Mouse (Mus musculus) hindbrain, embryonic 13.5 days (tissue): ENCODE data around the gene Adprhl1. TPM values are rescaled to one million over a fixed set of nuclear protein-coding genes. Genes with fewer than 3 reads are reported as not detected.

Source experiments
- ATAC-seq: fragments of 200-750 bp; cut with Nextera tagmentation; 2 replicates; pipeline ENCODE4 v1.8.0; 2017; ENCODE audit warnings: moderate TSS enrichment; ENCODE audit not compliant: low FRiP score
- H3K27ac ChIP-seq: fragments of 300-500 bp; sonication (generic); 2 replicates; pipeline ENCODE4 v1.5.1; 2015; ENCODE audit warnings: inconsistent platforms, mild to moderate bottlenecking, moderate library complexity
- H3K27me3 ChIP-seq: fragments of 300-500 bp; sonication (generic); 2 replicates; pipeline ENCODE4 v1.6.1; 2015; ENCODE audit warnings: mild to moderate bottlenecking, inconsistent platforms
- H3K36me3 ChIP-seq: fragments of 300-500 bp; sonication (generic); 2 replicates; pipeline ENCODE4 v1.6.1; 2015; ENCODE audit warnings: mild to moderate bottlenecking, inconsistent platforms
- H3K4me1 ChIP-seq: fragments of 300-500 bp; sonication (generic); replicated peaks from 2 replicates; pipeline ENCODE4 v1.6.1; 2015; ENCODE audit warnings: inconsistent platforms
- H3K4me2 ChIP-seq: fragments of 300-500 bp; sonication (generic); 2 replicates; pipeline ENCODE4 v1.6.1; 2015; ENCODE audit warnings: inconsistent platforms, mild to moderate bottlenecking, moderate library complexity
- H3K4me3 ChIP-seq: fragments of 300-500 bp; sonication (generic); 2 replicates; pipeline ENCODE4 v1.5.1; 2015; ENCODE audit warnings: mild to moderate bottlenecking, inconsistent platforms
- H3K9ac ChIP-seq: fragments of 300-500 bp; sonication (generic); 2 replicates; pipeline ENCODE4 v1.6.1; 2015; ENCODE audit warnings: mild to moderate bottlenecking, inconsistent platforms
- H3K9me3 ChIP-seq: fragments of 300-500 bp; sonication (generic); 2 replicates; pipeline ENCODE4 v1.6.1; 2016; ENCODE audit warnings: inconsistent platforms
- WGBS: fragments of 180-500 bp; shearing (Covaris S2); methylation state at CpG from one replicate; pipeline ENCODE4 v1.1.7; 2015; 5-methylcytosine and 5-hydroxymethylcytosine counted together
- polyA plus RNA-seq: library from polyadenylated mRNA; unstranded; fragments of >200 nt; fragmentation: Nextera tagmentation; extraction: Ambion mirVana; gene quantifications from 2 replicates; pipeline ENCODE4 v1.2.1, GENCODE M21; 2015

The Adprhl1 gene
- polyA plus RNA-seq, 1 experiment from 2014 or later, result 0.81 TPM

GRCm38 (mm10) chr8:13226288-13226687 is 27.7 kb downstream of the Adprhl1 start:
- no peak overlapping the region for H3K4me3 ChIP-seq
- 0 out of 2 replicates have a peak, but pooled peaks have one; percentile 68 for ATAC-seq
- no peak overlapping the region for H3K9ac ChIP-seq
- 0 out of 2 replicates have a peak, but pooled peaks cover 11% of the 10 kb centered on the region for H3K27me3 ChIP-seq
- no peaks in the 10 kb centered on the region for H3K9me3 ChIP-seq
- H3K4me2 ChIP-seq, result no peak overlapping the region
- peaks cover 3% of the 10 kb centered on the region; the same call in 1 of the 2 replicates for H3K4me1 ChIP-seq
- H3K27ac ChIP-seq, result no peak overlapping the region
- WGBS, result 48% methylated on average over 6 of the region's 6 CpGs
- H3K36me3 ChIP-seq, result no peaks in the 10 kb centered on the region

GRCm38 (mm10) chr8:13224426-13224825 is 29.5 kb downstream of the Adprhl1 start:
- Histone ChIP-seq H3K9me3 (no peaks in the 10 kb centered on the region), H3K4me1 (peaks cover 3% of the 10 kb centered on the region; the same call in 1 of the 2 replicates), H3K4me2 (no peak overlapping the region), H3K27ac (no peak overlapping the region), H3K9ac (no peak overlapping the region), H3K27me3 (0 out of 2 replicates have a peak, but pooled peaks cover 9% of the 10 kb centered on the region), H3K36me3 (no peaks in the 10 kb centered on the region), H3K4me3 (no peak overlapping the region)
- no peak for ATAC-seq
- 83% methylated on average over 9 of the region's 9 CpGs for WGBS

- no peak overlapping the region for H3K4me3 ChIP-seq
- no peak overlapping the region for H3K27ac ChIP-seq
Observed at GRCm38 (mm10) chr8:13218441-13218840, 35.5 kb downstream of the Adprhl1 start.

GRCm38 (mm10) chr8:13217986-13218385 is 36.0 kb downstream of the Adprhl1 start:
- Histone ChIP-seq H3K27me3 (0 out of 2 replicates have a peak, but pooled peaks cover 9% of the 10 kb centered on the region), H3K9ac (no peak overlapping the region), H3K4me1 (peaks cover 12% of the 10 kb centered on the region), H3K27ac (no peak overlapping the region), H3K4me2 (no peak overlapping the region), H3K4me3 (no peak overlapping the region), H3K9me3 (no peaks in the 10 kb centered on the region), H3K36me3 (no peaks in the 10 kb centered on the region)
- no peak for ATAC-seq

More at GRCm38 (mm10) chr8:13218441-13218840, 35.5 kb downstream of the Adprhl1 start:
- Histone ChIP-seq H3K9me3 (no peaks in the 10 kb centered on the region), H3K27me3 (0 out of 2 replicates have a peak, but pooled peaks cover 9% of the 10 kb centered on the region), H3K9ac (no peak overlapping the region), H3K4me2 (no peak overlapping the region), H3K36me3 (no peaks in the 10 kb centered on the region), H3K4me1 (peaks cover 7% of the 10 kb centered on the region)
- WGBS, result 83% methylated on average over 4 of the region's 4 CpGs
- no peak for ATAC-seq

- no peaks in the 10 kb centered on the region for H3K36me3 ChIP-seq
Observed at GRCm38 (mm10) chr8:13217093-13217492, 36.9 kb downstream of the Adprhl1 start.

GRCm38 (mm10) chr8:13216386-13216785 is 37.6 kb downstream of the Adprhl1 start:
- Histone ChIP-seq H3K4me2 (no peak overlapping the region), H3K9me3 (no peaks in the 10 kb centered on the region), H3K27me3 (no peaks in the 10 kb centered on the region), H3K9ac (no peak overlapping the region), H3K4me1 (peaks cover 12% of the 10 kb centered on the region), H3K27ac (no peak overlapping the region), H3K36me3 (no peaks in the 10 kb centered on the region), H3K4me3 (no peak overlapping the region)
- WGBS, result 78% methylated on average over 8 of the region's 8 CpGs
- no peak for ATAC-seq

More at GRCm38 (mm10) chr8:13217093-13217492, 36.9 kb downstream of the Adprhl1 start:
- Histone ChIP-seq H3K9ac (no peak overlapping the region), H3K27me3 (0 out of 2 replicates have a peak, but pooled peaks cover 4% of the 10 kb centered on the region), H3K4me1 (peaks cover 12% of the 10 kb centered on the region), H3K4me2 (no peak overlapping the region), H3K9me3 (no peaks in the 10 kb centered on the region), H3K27ac (no peak overlapping the region), H3K4me3 (no peak overlapping the region)
- no peak for ATAC-seq
- WGBS, result 62% methylated on average over 5 of the region's 5 CpGs

GRCm38 (mm10) chr8:13213479-13214268 is 40.3 kb downstream of the Adprhl1 start:
- 30% methylated on average over 10 of the region's 10 CpGs for WGBS
- Histone ChIP-seq H3K27ac (peak overlapping the region; percentile 48; the same call in 1 of the 2 replicates), H3K4me3 (no peak overlapping the region), H3K9ac (no peak overlapping the region), H3K4me2 (peak overlapping the region; percentile 40), H3K9me3 (no peaks in the 10 kb centered on the region), H3K36me3 (no peaks in the 10 kb centered on the region), H3K27me3 (no peaks in the 10 kb centered on the region; the same call in 1 of the 2 replicates), H3K4me1 (peaks cover 12% of the 10 kb centered on the region)
- ATAC-seq, result peak; percentile 77

GRCm38 (mm10) chr8:13209770-13210169 is 44.2 kb downstream of the Adprhl1 start:
- Histone ChIP-seq H3K27ac (no peak overlapping the region), H3K9ac (no peak overlapping the region), H3K9me3 (no peaks in the 10 kb centered on the region), H3K27me3 (no peaks in the 10 kb centered on the region; the same call in none of the 2 replicates), H3K4me2 (no peak overlapping the region), H3K4me3 (no peak overlapping the region), H3K4me1 (peaks cover 12% of the 10 kb centered on the region), H3K36me3 (no peaks in the 10 kb centered on the region)
- WGBS, result 46% methylated on average over 1 of the region's 1 CpGs
- ATAC-seq, result no peak

- Histone ChIP-seq H3K4me2 (no peak overlapping the region), H3K4me3 (no peak overlapping the region), H3K9ac (no peak overlapping the region), H3K27ac (no peak overlapping the region), H3K27me3 (no peaks in the 10 kb centered on the region; the same call in none of the 2 replicates), H3K4me1 (peaks cover 8% of the 10 kb centered on the region), H3K9me3 (no peaks in the 10 kb centered on the region), H3K36me3 (no peaks in the 10 kb centered on the region)
- WGBS, result 51% methylated on average over 6 of the region's 6 CpGs
- no peak for ATAC-seq
Observed at GRCm38 (mm10) chr8:13208627-13209355, 45.2 kb downstream of the Adprhl1 start.

- H3K9me3 ChIP-seq, result no peaks in the 10 kb centered on the region
- no peak overlapping the region for H3K27ac ChIP-seq
- 48% methylated on average over 5 of the region's 5 CpGs for WGBS
- no peak overlapping the region for H3K9ac ChIP-seq
- H3K36me3 ChIP-seq, result no peaks in the 10 kb centered on the region
- no peak for ATAC-seq
- H3K4me3 ChIP-seq, result no peak overlapping the region
- peaks cover under 1% of the 10 kb centered on the region; the same call in 1 of the 2 replicates for H3K4me1 ChIP-seq
- no peak overlapping the region for H3K4me2 ChIP-seq
- H3K27me3 ChIP-seq, result peaks cover 23% of the 10 kb centered on the region
Observed at GRCm38 (mm10) chr8:13206290-13206689, 47.7 kb downstream of the Adprhl1 start.

- WGBS, result 87% methylated on average over 5 of the region's 5 CpGs
- Histone ChIP-seq H3K27ac (no peak overlapping the region), H3K4me3 (no peak overlapping the region), H3K4me1 (peaks cover 8% of the 10 kb centered on the region), H3K9ac (no peak overlapping the region), H3K4me2 (no peak overlapping the region), H3K36me3 (no peaks in the 10 kb centered on the region), H3K27me3 (peaks cover 33% of the 10 kb centered on the region), H3K9me3 (no peaks in the 10 kb centered on the region)
- ATAC-seq, result no peak
Observed at GRCm38 (mm10) chr8:13205311-13205710, 48.7 kb downstream of the Adprhl1 start.

- no peak for ATAC-seq
Observed at GRCm38 (mm10) chr8:13204371-13205140, 49.4 kb downstream of the Adprhl1 start.

More at GRCm38 (mm10) chr8:13204371-13205140, 49.4 kb downstream of the Adprhl1 start:
- H3K4me1 ChIP-seq, result peaks cover 14% of the 10 kb centered on the region
- no peak overlapping the region for H3K4me2 ChIP-seq
- no peak overlapping the region for H3K4me3 ChIP-seq
- H3K36me3 ChIP-seq, result no peaks in the 10 kb centered on the region
- no peak overlapping the region for H3K9ac ChIP-seq
- no peaks in the 10 kb centered on the region for H3K9me3 ChIP-seq
- peaks cover 41% of the 10 kb centered on the region for H3K27me3 ChIP-seq
- H3K27ac ChIP-seq, result no peak overlapping the region
- WGBS, result 74% methylated on average over 12 of the region's 12 CpGs
